Mouse (Mus musculus) kidney, adult 18-20 months (tissue): ENCODE results near the gene Fam193a.

Experiments used
- DNase-seq: peaks from one replicate; pipeline ENCODE4 v3.0.0; 2021

The Fam193a gene

DNA sequence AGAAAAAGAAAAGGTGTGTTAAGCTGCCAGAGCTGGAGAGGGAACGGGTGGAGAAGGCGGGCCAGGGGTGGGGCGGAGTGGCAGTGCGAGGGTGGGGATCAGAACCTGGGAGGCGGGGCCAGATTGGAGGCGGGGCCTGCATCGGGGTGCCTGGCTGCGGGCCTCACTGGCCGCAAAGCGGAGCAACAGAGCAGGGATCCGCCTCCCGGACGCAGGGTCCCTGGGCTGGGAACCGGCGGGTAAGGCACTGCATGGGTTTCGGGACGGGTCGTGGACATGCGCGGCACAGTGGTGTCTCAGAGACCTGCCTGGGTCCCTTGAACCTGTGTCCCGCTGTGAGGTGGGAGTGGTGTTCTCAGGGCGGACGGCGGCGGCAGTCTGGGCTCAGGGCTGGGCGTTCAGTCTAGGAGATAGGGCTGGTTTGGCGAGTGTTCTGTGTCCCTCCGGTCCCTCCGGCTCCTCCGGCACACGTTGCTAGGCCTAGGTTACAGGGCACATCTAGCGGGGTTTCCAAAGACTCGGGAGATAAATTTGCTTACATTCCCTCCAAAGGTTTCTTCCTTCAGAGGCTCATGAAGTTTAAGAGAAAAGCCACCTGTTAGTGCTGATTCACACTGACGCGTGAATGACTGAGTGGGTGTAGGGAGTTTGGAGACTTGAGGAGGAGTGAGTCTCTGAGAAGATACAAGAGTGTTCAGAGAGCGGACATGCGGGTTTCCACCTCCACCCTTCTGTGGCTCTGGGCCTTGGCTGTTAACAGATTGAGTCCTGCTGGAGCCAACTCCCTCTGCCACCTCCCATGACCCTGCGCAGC is 156.1 kb downstream of the Fam193a start, which contains the start of gene Sh3bp2:
Sh3bp2 (plus strand) TSS at position 176 of the 814 bp plus-strand sequence.
- peak; percentile 98 for DNase-seq

DNA sequence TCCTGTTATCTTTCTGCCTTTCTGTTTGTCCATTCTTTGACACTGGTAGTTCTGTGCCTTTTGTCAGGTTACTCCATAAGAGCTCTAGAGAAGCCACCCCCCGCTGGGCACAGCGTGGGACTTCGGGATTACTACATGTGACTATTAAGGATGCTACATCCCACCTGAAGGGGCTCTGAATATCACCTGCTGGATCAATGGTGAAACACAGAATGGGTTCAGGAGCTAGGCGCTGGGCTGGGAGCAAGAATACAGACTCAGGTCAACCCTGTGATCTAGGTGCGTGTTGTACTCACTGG is 156.7 kb downstream of the Fam193a start:
- no peak for DNase-seq

- no peak for DNase-seq
Measured at GRCm38 (mm10) chr5:34527352-34527751, 157.6 kb downstream of the Fam193a start.

DNA sequence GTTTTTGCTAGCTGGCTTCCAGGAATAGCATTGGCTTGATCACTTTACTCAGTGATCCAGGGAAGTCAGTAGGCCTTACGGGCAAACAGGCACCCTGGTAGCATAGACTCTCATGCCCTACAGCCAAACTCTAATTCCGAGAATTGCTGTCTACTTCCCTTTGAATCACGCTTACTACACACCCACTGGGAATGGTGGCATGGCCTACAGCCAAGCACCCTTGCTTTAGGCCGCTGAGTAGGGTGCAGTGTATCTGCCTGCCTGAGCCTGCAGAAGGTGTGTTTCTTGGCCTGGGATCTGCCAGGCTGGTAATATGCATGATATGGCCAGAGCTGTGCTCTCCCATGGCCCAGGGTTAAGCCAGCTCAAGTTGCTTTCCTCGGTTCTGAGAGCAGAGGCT is 159.0 kb downstream of the Fam193a start:
- peak; percentile 42 for DNase-seq

GRCm38 (mm10) chr5:34530116-34530515 is 160.4 kb downstream of the Fam193a start:
- no peak for DNase-seq

DNA sequence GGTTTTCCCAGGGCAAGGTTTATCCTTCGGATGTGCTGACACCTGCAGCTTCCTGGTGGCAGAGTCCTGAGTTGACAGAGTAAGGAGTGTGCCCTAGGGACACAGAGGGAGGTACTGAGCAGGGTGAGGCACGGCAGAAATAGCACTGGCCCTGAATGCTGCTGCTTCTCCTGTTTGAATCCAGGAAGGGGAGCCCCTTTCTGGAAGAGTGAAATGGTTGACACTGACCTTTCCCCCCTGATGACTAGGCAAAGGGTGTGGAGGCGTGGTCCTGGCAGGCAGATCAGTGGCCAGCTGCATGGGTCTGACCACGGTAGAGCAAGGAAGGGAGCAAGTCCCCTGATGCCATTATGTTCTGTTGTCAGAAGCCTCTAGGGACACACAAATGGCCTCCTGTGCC is 161.0 kb downstream of the Fam193a start:
- DNase-seq, result peak; percentile 46

GRCm38 (mm10) chr5:34533066-34533465 is 163.3 kb downstream of the Fam193a start:
- DNase-seq, result no peak

- DNase-seq, result no peak
Measured at GRCm38 (mm10) chr5:34533820-34534219, 164.1 kb downstream of the Fam193a start.

GRCm38 (mm10) chr5:34534776-34535581 is 165.2 kb downstream of the Fam193a start:
- DNase-seq, result no peak

GRCm38 (mm10) chr5:34535831-34536230 is 166.1 kb downstream of the Fam193a start:
- no peak for DNase-seq
